Mouse (Mus musculus) CH12.LX (cell line): Measurements from ENCODE around the gene Astn2. TPM values are rescaled to one million over a fixed set of nuclear protein-coding genes. Genes with fewer than 3 reads are reported as not detected.

Experiments
- DNase-seq: peaks from one replicate; pipeline ENCODE4 v3.0.0-alpha.2; 2013; ENCODE audit errors: extremely low read depth
- H3K27ac ChIP-seq: 2 replicates; pipeline ENCODE4 v1.5.1; 2012; ENCODE audit warnings: low read depth, mild to moderate bottlenecking, control low read depth, moderate library complexity; ENCODE audit not compliant: insufficient read depth
- H3K27me3 ChIP-seq: replicated peaks from 2 replicates; pipeline ENCODE3; 2012; ENCODE audit warnings: inconsistent platforms
- H3K36me3 ChIP-seq, 2 experiments: replicated peaks in 1 of 2; 2 replicates each; pipeline versions ENCODE3 to v1.6.1; 2012; ENCODE audit warnings: inconsistent platforms in 1 of 2, low read length in 1 of 2, mild to moderate bottlenecking in 1 of 2, mixed read lengths in 1 of 2, moderate library complexity in 1 of 2; ENCODE audit not compliant: control insufficient read depth in 1 of 2, insufficient read depth in 1 of 2
- H3K4me1 ChIP-seq, 2 experiments: 2 replicates each; pipeline ENCODE4 v1.6.1; 2012; ENCODE audit warnings: inconsistent platforms in 1 of 2, moderate library complexity in 1 of 2; ENCODE audit not compliant: insufficient read depth in 2 of 2, control insufficient read depth in 1 of 2
- H3K4me2 ChIP-seq: 2 replicates; pipeline ENCODE4 v1.6.1; 2012; ENCODE audit warnings: low read depth, mild to moderate bottlenecking, control low read depth; ENCODE audit not compliant: poor library complexity, insufficient read depth, severe bottlenecking
- H3K4me3 ChIP-seq, 3 experiments: fragments of 150-350 bp in 1 of 3; sonication (generic) in 1 of 3; replicated peaks in 1 of 3; 2 replicates each; pipeline versions ENCODE3 to v1.5.1; 2011 to 2012; ENCODE audit warnings: low read depth in 2 of 3, low read length in 2 of 3, mild to moderate bottlenecking in 2 of 3, moderate library complexity in 2 of 3, control low read depth in 1 of 3, improper control_type of control experiment in 1 of 3, inconsistent platforms in 1 of 3, mixed read lengths in 1 of 3; ENCODE audit not compliant: poor library complexity in 1 of 3
- H3K79me2 ChIP-seq: replicated peaks from 2 replicates; pipeline ENCODE4 v1.6.1; 2012; ENCODE audit warnings: mild to moderate bottlenecking, moderate library complexity; ENCODE audit not compliant: control insufficient read depth, poor library complexity, insufficient read depth, severe bottlenecking; ENCODE audit errors: extremely low read depth
- H3K9ac ChIP-seq: 2 replicates; pipeline ENCODE4 v1.6.1; 2012; ENCODE audit warnings: low read depth, mild to moderate bottlenecking, control low read depth, moderate library complexity; ENCODE audit not compliant: insufficient read depth
- H3K9me3 ChIP-seq: replicated peaks from 2 replicates; pipeline ENCODE3; 2012; ENCODE audit warnings: low read length, inconsistent platforms, mixed read lengths
- BHLHE40 ChIP-seq: IDR thresholded peaks from 2 replicates; pipeline ENCODE4 v1.6.1; 2011; ENCODE audit warnings: mild to moderate bottlenecking, low read depth, low read length, improper control_type of control experiment
- CTCF ChIP-seq, 2 experiments: IDR thresholded peaks in 1 of 2; conservative IDR thresholded peaks in 1 of 2; 2 replicates each; pipeline ENCODE4 v1.5.1; 2011 to 2012; ENCODE audit warnings: low read depth in 2 of 2, low read length in 2 of 2, improper control_type of control experiment in 1 of 2, inconsistent platforms in 1 of 2, mild to moderate bottlenecking in 1 of 2, moderate library complexity in 1 of 2
- E2F4 ChIP-seq: IDR thresholded peaks from 2 replicates; pipeline ENCODE4 v1.6.1; 2011; ENCODE audit warnings: low read depth, low read length, improper control_type of control experiment; ENCODE audit not compliant: insufficient replicate concordance
- ELF1 ChIP-seq: IDR thresholded peaks from 2 replicates; pipeline ENCODE4 v1.6.1; 2014; ENCODE audit warnings: low read depth, mild to moderate bottlenecking, inconsistent platforms, low read length, improper control_type of control experiment
- EP300 ChIP-seq: IDR thresholded peaks from 2 replicates; pipeline ENCODE4 v1.6.1; 2011; ENCODE audit warnings: low read length, improper control_type of control experiment
- ETS1 ChIP-seq: conservative IDR thresholded peaks from 2 replicates; pipeline ENCODE4 v1.6.1; 2012; ENCODE audit warnings: low read depth, mild to moderate bottlenecking, inconsistent platforms, low read length, improper control_type of control experiment, moderate library complexity
- GABPA ChIP-seq: IDR thresholded peaks from 2 replicates; pipeline ENCODE4 v1.6.1; 2012; ENCODE audit warnings: low read depth, low read length, improper control_type of control experiment, inconsistent platforms; ENCODE audit not compliant: insufficient replicate concordance
- HCFC1 ChIP-seq: IDR thresholded peaks from 2 replicates; pipeline ENCODE4 v1.6.1; 2012; ENCODE audit warnings: low read depth, mild to moderate bottlenecking, inconsistent platforms, low read length, improper control_type of control experiment
- IRF4 ChIP-seq: IDR thresholded peaks from 2 replicates; pipeline ENCODE4 v1.6.1; 2014; ENCODE audit warnings: low read depth, mild to moderate bottlenecking, inconsistent platforms, low read length, improper control_type of control experiment
- JUND ChIP-seq: conservative IDR thresholded peaks from 2 replicates; pipeline ENCODE4 v1.6.1; 2011; ENCODE audit warnings: low read depth, low read length, improper control_type of control experiment
- KAT2A ChIP-seq: IDR thresholded peaks from 2 replicates; pipeline ENCODE4 v1.6.1; 2012; ENCODE audit warnings: low read length, improper control_type of control experiment, inconsistent platforms; ENCODE audit not compliant: insufficient replicate concordance
- MAFK ChIP-seq: IDR thresholded peaks from 2 replicates; pipeline ENCODE4 v1.6.1; 2011; ENCODE audit warnings: low read length, improper control_type of control experiment; ENCODE audit not compliant: insufficient replicate concordance
- MAX ChIP-seq: IDR thresholded peaks from 2 replicates; pipeline ENCODE4 v1.6.1; 2011; ENCODE audit warnings: low read length, improper control_type of control experiment
- MEF2A ChIP-seq: IDR thresholded peaks from 2 replicates; pipeline ENCODE4 v1.6.1; 2014; ENCODE audit warnings: low read depth, mild to moderate bottlenecking, inconsistent platforms, low read length, improper control_type of control experiment, borderline replicate concordance
- MYC ChIP-seq: IDR thresholded peaks from 2 replicates; pipeline ENCODE4 v1.6.1; 2011; ENCODE audit warnings: low read depth, mild to moderate bottlenecking, improper control_type of control experiment, low read length
- NRF1 ChIP-seq: IDR thresholded peaks from 2 replicates; pipeline ENCODE4 v1.6.1; 2014; ENCODE audit warnings: low read depth, mild to moderate bottlenecking, inconsistent platforms, low read length, improper control_type of control experiment, moderate library complexity
- POLR2A ChIP-seq: IDR thresholded peaks from 2 replicates; pipeline ENCODE4 v1.6.1; 2011; ENCODE audit warnings: low read depth, mild to moderate bottlenecking, improper control_type of control experiment, low read length
- POLR2AphosphoS2 ChIP-seq: IDR thresholded peaks from 2 replicates; pipeline ENCODE4 v1.6.1; 2011; ENCODE audit warnings: low read depth, low read length, improper control_type of control experiment
- SMC3 ChIP-seq: IDR thresholded peaks from 2 replicates; pipeline ENCODE4 v1.6.1; 2011; ENCODE audit warnings: low read depth, low read length, improper control_type of control experiment
- TBP ChIP-seq: conservative IDR thresholded peaks from 2 replicates; pipeline ENCODE4 v1.6.1; 2011; ENCODE audit warnings: low read depth, low read length, improper control_type of control experiment
- TCF12 ChIP-seq: IDR thresholded peaks from 2 replicates; pipeline ENCODE4 v1.6.1; 2014; ENCODE audit warnings: low read depth, mild to moderate bottlenecking, inconsistent platforms, low read length, improper control_type of control experiment
- UBTF ChIP-seq: IDR thresholded peaks from 2 replicates; pipeline ENCODE4 v1.6.1; 2012; ENCODE audit warnings: low read depth, mild to moderate bottlenecking, inconsistent platforms, low read length, improper control_type of control experiment, moderate library complexity
- USF1 ChIP-seq: IDR thresholded peaks from 2 replicates; pipeline ENCODE4 v1.6.1; 2014; ENCODE audit warnings: low read depth, mild to moderate bottlenecking, inconsistent platforms, low read length, improper control_type of control experiment
- ZKSCAN1 ChIP-seq: IDR thresholded peaks from 2 replicates; pipeline ENCODE4 v1.6.1; 2012; ENCODE audit warnings: low read depth, inconsistent platforms, low read length, improper control_type of control experiment, borderline replicate concordance
- ZMIZ1 ChIP-seq: IDR thresholded peaks from 2 replicates; pipeline ENCODE4 v1.6.1; 2012; ENCODE audit warnings: low read depth, mild to moderate bottlenecking, inconsistent platforms, low read length, improper control_type of control experiment
- dilution Hi-C: fragments of 300-500 bp; cut with MboI; formaldehyde crosslinking; loops from 2 replicates; pipeline ENCODE4 v1.14.3; 2020; ENCODE audit warnings: low sequenced_read_pairs; ENCODE audit not compliant: extremely low pct_unique_long_range_greater_than_20kb, extremely low pct_ligation_motif_present
- in situ Hi-C: fragments of 300-500 bp; cut with MboI; formaldehyde crosslinking; loops from 3 replicates; pipeline ENCODE4 v1.14.3; 2019; ENCODE audit warnings: low sequenced_read_pairs, low pct_ligation_motif_present, low pct_unique_long_range_greater_than_20kb, mixed read lengths
- polyA plus RNA-seq: library from polyadenylated mRNA; unstranded; fragments of >175 nt; gene quantifications from 2 replicates; pipeline ENCODE4 v1.2.1, GENCODE M21; 2012; ENCODE audit warnings: low read depth; ENCODE audit not compliant: insufficient read length
- total RNA-seq, 2 experiments: library from RNA; depleted of rRNA; stranded (reverse); fragments of 300-350 nt in 1 of 2; fragments of >200 nt in 1 of 2; gene quantifications; 2 replicates each; pipeline ENCODE4 v1.2.3; 2012 to 2014

Gene Astn2
- total and polyA plus RNA-seq, 3 experiments: not detected

- no peak overlapping the region for H3K9ac ChIP-seq
- peaks cover 34% of the 10 kb centered on the region for H3K9me3 ChIP-seq
- H3K79me2 ChIP-seq: no peaks in the 10 kb centered on the region
- TF ChIP-seq TCF12 (no peak), TBP (no peak), MYC (no peak), MAX (no peak), EP300 (no peak), MAFK (no peak), POLR2AphosphoS2 (no peak), UBTF (no peak), SMC3 (no peak), NRF1 (no peak), JUND (no peak), USF1 (no peak), IRF4 (no peak), CTCF (conservative IDR thresholded peaks at IDR 0.05 in 1 of 2, IDR thresholded peaks at IDR 0.05 in 1 of 2; ENCODE audit: low read depth in 2 of 2, low read length in 2 of 2) (no peak), BHLHE40 (no peak), MEF2A (no peak), ZKSCAN1 (no peak), ELF1 (no peak), KAT2A (no peak)
- DNase-seq: no peak
- H3K4me3 ChIP-seq: no peak overlapping the region
- dilution Hi-C loops (no loop called here), in situ Hi-C loops (no loop called here)
- no peaks in the 10 kb centered on the region for H3K36me3 ChIP-seq
- no peaks in the 10 kb centered on the region for H3K4me1 ChIP-seq
- no peak overlapping the region for H3K27ac ChIP-seq
- H3K4me2 ChIP-seq: no peak overlapping the region
- H3K27me3 ChIP-seq: no peaks in the 10 kb centered on the region
Observed at GRCm38 (mm10) chr4:65423068-65423625, 981.3 kb downstream of the Astn2 start.

- Histone ChIP-seq H3K9me3 (peaks cover 32% of the 10 kb centered on the region), H3K9ac (no peak overlapping the region), H3K4me2 (no peak overlapping the region), H3K36me3 (no peaks in the 10 kb centered on the region), H3K4me1 (no peaks in the 10 kb centered on the region), H3K27me3 (no peaks in the 10 kb centered on the region), H3K27ac (no peak overlapping the region), H3K4me3 (no peak overlapping the region), H3K79me2 (no peaks in the 10 kb centered on the region)
- dilution Hi-C loops: no loop called here
- in situ Hi-C loops: no loop called here
- TF ChIP-seq GABPA: no peak
- no peak for TF ChIP-seq ETS1
- no peak for TF ChIP-seq ZKSCAN1
- TF ChIP-seq E2F4: no peak
- TF ChIP-seq ELF1: no peak
- no peak for TF ChIP-seq ZMIZ1
- no peak for TF ChIP-seq MAX
- TF ChIP-seq HCFC1: no peak
- no peak for TF ChIP-seq POLR2A
- DNase-seq: no peak
Observed at GRCm38 (mm10) chr4:65421272-65421671, 983.1 kb downstream of the Astn2 start.
